Mouse (Mus musculus): ENCODE data around the gene Phf23. TPM values are rescaled to one million over a fixed set of nuclear protein-coding genes. Genes with fewer than 3 reads are reported as not detected.
A peak's percentile ranks its signal among the peaks of the same experiment; 100 is the strongest.
"Not testable (repeated sequence)": the region's sequence is repeated elsewhere in the genome, so short reads cannot be mapped to it uniquely, and the experiment has no call there.

The Phf23 gene
- total RNA-seq, 2 experiments from 2014 or later: 44.3 to 48.9 TPM

- Histone ChIP-seq H3K27ac (no peak overlapping the region), H3K4me3 (no peak overlapping the region)
- intact Hi-C loops (cut with DNase I): no loop called here
Observed at GRCm38 (mm10) chr11:70005521-70005920, 9.9 kb downstream of the Phf23 start.

GRCm38 (mm10) chr11:70010033-70010432 is 14.5 kb downstream of the Phf23 start:
- no peak for TF ChIP-seq CTCF (IDR thresholded peaks at IDR 0.05)
- no peak for DNase-seq (ENCODE audit: extremely low spot score in 1 of 2, low spot score in 2 of 2)
- no peak overlapping the region for H3K27ac ChIP-seq
- no peak overlapping the region for H3K4me3 ChIP-seq
- intact Hi-C loops (cut with DNase I): no loop called here

More at GRCm38 (mm10) chr11:70005521-70005920, 9.9 kb downstream of the Phf23 start:
- TF ChIP-seq CTCF (IDR thresholded peaks at IDR 0.05): peak; percentile 38
- no peak for DNase-seq (ENCODE audit: extremely low spot score in 1 of 2, low spot score in 2 of 2)

- no peak overlapping the region for H3K27ac ChIP-seq
- no peak for TF ChIP-seq CTCF (IDR thresholded peaks at IDR 0.05)
- no peak overlapping the region for H3K4me3 ChIP-seq
- intact Hi-C loops (cut with DNase I): no loop called here
- no peak for DNase-seq (ENCODE audit: extremely low spot score in 1 of 2, low spot score in 2 of 2)
Observed at GRCm38 (mm10) chr11:70010548-70010947, 15.0 kb downstream of the Phf23 start.

- Histone ChIP-seq H3K27ac (no peak overlapping the region), H3K4me3 (no peak overlapping the region)
- no peak for TF ChIP-seq CTCF (IDR thresholded peaks at IDR 0.05)
- no peak for DNase-seq (ENCODE audit: extremely low spot score in 1 of 2, low spot score in 2 of 2)
- intact Hi-C loops (cut with DNase I): no loop called here
Observed at GRCm38 (mm10) chr11:70010961-70011360, 15.4 kb downstream of the Phf23 start.

- intact Hi-C loops (cut with DNase I): no loop called here
- no peak for DNase-seq (ENCODE audit: extremely low spot score in 1 of 2, low spot score in 2 of 2)
- TF ChIP-seq CTCF (IDR thresholded peaks at IDR 0.05): no peak
- Histone ChIP-seq H3K4me3 (no peak overlapping the region), H3K27ac (no peak overlapping the region)
Observed at GRCm38 (mm10) chr11:70012931-70013330, 17.4 kb downstream of the Phf23 start.

GRCm38 (mm10) chr11:70013408-70013807 is 17.8 kb downstream of the Phf23 start:
- intact Hi-C loops (cut with DNase I): no loop called here
- no peak overlapping the region for H3K27ac ChIP-seq
- TF ChIP-seq CTCF (IDR thresholded peaks at IDR 0.05): no peak
- no peak for DNase-seq (ENCODE audit: extremely low spot score in 1 of 2, low spot score in 2 of 2)
- no peak overlapping the region for H3K4me3 ChIP-seq

GRCm38 (mm10) chr11:70014051-70014450 is 18.5 kb downstream of the Phf23 start:
- TF ChIP-seq CTCF (IDR thresholded peaks at IDR 0.05): no peak
- intact Hi-C loops (cut with DNase I): loop anchor here (2.0 kb wide), 1 partner anchor 13 kb away; the partner anchor contains the start of gene Dvl2

GRCm38 (mm10) chr11:70014880-70015558 is 19.4 kb downstream of the Phf23 start, which contains the start of gene Acadvl:
Gene Acadvl (minus strand): TSS chr11:70015411.
- TF ChIP-seq CTCF (IDR thresholded peaks at IDR 0.05): peak; percentile 44
- Histone ChIP-seq H3K4me3 (peak within 1 kb of the TSS; percentile 77), H3K27ac (peak within 1 kb of the TSS; percentile 88)
- peak; percentile 85 to 86 for DNase-seq (ENCODE audit: extremely low spot score in 1 of 2, low spot score in 2 of 2)
- intact Hi-C loops (cut with DNase I): loop anchor here (2.0 kb wide), 1 partner anchor 14 kb away; the partner anchor contains the start of gene Dvl2

More at GRCm38 (mm10) chr11:70014051-70014450, 18.5 kb downstream of the Phf23 start:
- Histone ChIP-seq H3K27ac (no peak overlapping the region), H3K4me3 (no peak overlapping the region)
- DNase-seq (ENCODE audit: extremely low spot score in 1 of 2, low spot score in 2 of 2): no peak

GRCm38 (mm10) chr11:70015677-70016076 is 20.1 kb downstream of the Phf23 start:
- DNase-seq (ENCODE audit: extremely low spot score in 1 of 2, low spot score in 2 of 2): no peak
- H3K4me3 ChIP-seq: peak overlapping the region; percentile 77; the same call in 1 of the 2 replicates
- H3K27ac ChIP-seq: no peak overlapping the region
- intact Hi-C loops (cut with DNase I): loop anchor here (2.0 kb wide), 1 partner anchor 15 kb away; the partner anchor contains the start of gene Dvl2
- no peak for TF ChIP-seq CTCF (IDR thresholded peaks at IDR 0.05)

- DNase-seq (ENCODE audit: extremely low spot score in 1 of 2, low spot score in 2 of 2); H3K4me3 ChIP-seq; intact Hi-C loops (cut with DNase I); H3K27ac ChIP-seq: not testable (repeated sequence)
Observed at GRCm38 (mm10) chr11:70016177-70016576, 20.6 kb downstream of the Phf23 start.

- DNase-seq (ENCODE audit: extremely low spot score in 1 of 2, low spot score in 2 of 2): no peak
- intact Hi-C loops (cut with DNase I): no loop called here
- Histone ChIP-seq H3K27ac (peak within 1 kb of the TSS; percentile 93), H3K4me3 (peak within 1 kb of the TSS; percentile 74)
- no peak for TF ChIP-seq CTCF (IDR thresholded peaks at IDR 0.05)
Observed at GRCm38 (mm10) chr11:70016669-70017068, 21.1 kb downstream of the Phf23 start, which contains the start of gene Dlg4. Gene Dlg4 (plus strand): TSS chr11:70016942.

GRCm38 (mm10) chr11:70017199-70017767 is 21.7 kb downstream of the Phf23 start:
- Histone ChIP-seq H3K27ac (peak overlapping the region; percentile 93; the same call in 1 of the 2 replicates), H3K4me3 (no peak overlapping the region)
- DNase-seq (ENCODE audit: extremely low spot score in 1 of 2, low spot score in 2 of 2): no peak
- intact Hi-C loops (cut with DNase I): no loop called here
- TF ChIP-seq CTCF (IDR thresholded peaks at IDR 0.05): no peak
